Mouse (Mus musculus) myocyte (in vitro differentiated cells): Measurements from ENCODE around the gene Gnaq. TPM values are rescaled to one million over a fixed set of nuclear protein-coding genes. Genes with fewer than 3 reads are reported as not detected.
A peak's percentile ranks its signal among the peaks of the same experiment; 100 is the strongest.

Source experiments
- H3K27me3 ChIP-seq: one replicate; pipeline ENCODE4 v1.6.1; 2011; ENCODE audit not compliant: control insufficient read depth, insufficient read depth, insufficient read length
- H3K36me3 ChIP-seq: one replicate; pipeline ENCODE4 v1.6.1; 2011; ENCODE audit not compliant: control insufficient read depth, insufficient read depth
- H3K4me2 ChIP-seq: one replicate; pipeline ENCODE4 v1.6.1; 2011; ENCODE audit warnings: low read depth, control low read depth
- H3K4me3 ChIP-seq: one replicate; pipeline ENCODE4 v1.5.1; 2011; ENCODE audit warnings: mild to moderate bottlenecking, control low read depth, moderate library complexity
- H3K79me2 ChIP-seq: one replicate; pipeline ENCODE4 v1.6.1; 2011; ENCODE audit not compliant: control insufficient read depth, insufficient read depth
- H3ac ChIP-seq: one replicate; pipeline ENCODE4 v1.6.1; 2011; ENCODE audit not compliant: control insufficient read depth, insufficient read length
- CEBPB ChIP-seq: IDR thresholded peaks from 2 replicates; pipeline ENCODE4 v1.6.1; 2011; ENCODE audit warnings: mild to moderate bottlenecking, moderate library complexity; ENCODE audit not compliant: poor library complexity, insufficient read depth, severe bottlenecking
- E2F4 ChIP-seq: IDR thresholded peaks from one replicate; pipeline ENCODE4 v1.6.1; 2011; ENCODE audit warnings: mild to moderate bottlenecking, control low read depth, moderate library complexity; ENCODE audit not compliant: insufficient read depth
- MAX ChIP-seq: IDR thresholded peaks from one replicate; pipeline ENCODE4 v1.6.1; 2011; ENCODE audit warnings: low read depth, mild to moderate bottlenecking, control low read depth
- MYOD1 ChIP-seq, 3 experiments: IDR thresholded peaks; one replicate each; pipeline ENCODE4 v1.6.1; 2011; ENCODE audit warnings: control low read depth in 2 of 3, low read depth in 2 of 3, mild to moderate bottlenecking in 2 of 3, moderate library complexity in 1 of 3; ENCODE audit not compliant: insufficient read length in 2 of 3, control insufficient read depth in 1 of 3
- MYOG ChIP-seq, 3 experiments: IDR thresholded peaks; one replicate each; pipeline ENCODE4 v1.6.1; 2011; ENCODE audit warnings: control low read depth in 2 of 3, low read depth in 2 of 3, mild to moderate bottlenecking in 2 of 3; ENCODE audit not compliant: insufficient read length in 2 of 3, control insufficient read depth in 1 of 3, insufficient read depth in 1 of 3
- POLR2A ChIP-seq: IDR thresholded peaks from one replicate; pipeline ENCODE4 v1.6.1; 2011; ENCODE audit warnings: low read depth, mild to moderate bottlenecking, control low read depth, moderate library complexity; ENCODE audit not compliant: insufficient read length
- POLR2AphosphoS2 ChIP-seq: IDR thresholded peaks from one replicate; pipeline ENCODE4 v1.6.1; 2011; ENCODE audit warnings: low read depth, control low read depth; ENCODE audit not compliant: insufficient read length
- REST ChIP-seq: IDR thresholded peaks from one replicate; pipeline ENCODE4 v1.6.1; 2011; ENCODE audit warnings: mild to moderate bottlenecking, control low read depth, moderate library complexity; ENCODE audit not compliant: insufficient read depth, insufficient read length
- SRF ChIP-seq: IDR thresholded peaks from one replicate; pipeline ENCODE4 v1.6.1; 2011; ENCODE audit warnings: low read depth; ENCODE audit not compliant: control insufficient read depth, insufficient read length
- TCF12 ChIP-seq: IDR thresholded peaks from one replicate; pipeline ENCODE4 v1.6.1; 2011; ENCODE audit warnings: mild to moderate bottlenecking, control low read depth; ENCODE audit not compliant: poor library complexity, insufficient read depth, severe bottlenecking
- TCF3 ChIP-seq: IDR thresholded peaks from one replicate; pipeline ENCODE4 v1.6.1; 2011; ENCODE audit warnings: low read depth, control low read depth; ENCODE audit not compliant: insufficient read length
- USF1 ChIP-seq: IDR thresholded peaks from one replicate; pipeline ENCODE4 v1.6.1; 2011; ENCODE audit warnings: low read depth, mild to moderate bottlenecking, control low read depth, moderate library complexity
- polyA plus RNA-seq: library from polyadenylated mRNA; unstranded; fragments of >200 nt; fragmentation: generic; extraction: Trizol; gene quantifications from one replicate; pipeline ENCODE4 v1.2.1, GENCODE M21; 2012; ENCODE audit warnings: missing spikeins

Gene Gnaq
- polyA plus RNA-seq, 1 experiment: 8.3 TPM

- Histone ChIP-seq H3K27me3 (no peaks in the 10 kb centered on the region), H3K79me2 (peaks cover 39% of the 10 kb centered on the region), H3K4me2 (peak overlapping the region; percentile 7), H3ac (no peak overlapping the region), H3K4me3 (no peak overlapping the region), H3K36me3 (no peaks in the 10 kb centered on the region)
- TF ChIP-seq CEBPB (no peak), MYOG (IDR thresholded peaks at IDR 0.05; ENCODE audit: control insufficient read depth in 1 of 3, insufficient read depth in 1 of 3, insufficient read length in 2 of 3, low read depth in 2 of 3) (peak in 1 of 3 experiments; percentile 5), MYOD1 (IDR thresholded peaks at IDR 0.05; ENCODE audit: control insufficient read depth in 1 of 3, insufficient read length in 2 of 3, low read depth in 2 of 3) (peak in 2 of 3 experiments; percentile 69 to 70), TCF12 (peak; percentile 33)
Measured at GRCm38 (mm10) chr19:16186984-16187383, 54.4 kb downstream of the Gnaq start.

DNA sequence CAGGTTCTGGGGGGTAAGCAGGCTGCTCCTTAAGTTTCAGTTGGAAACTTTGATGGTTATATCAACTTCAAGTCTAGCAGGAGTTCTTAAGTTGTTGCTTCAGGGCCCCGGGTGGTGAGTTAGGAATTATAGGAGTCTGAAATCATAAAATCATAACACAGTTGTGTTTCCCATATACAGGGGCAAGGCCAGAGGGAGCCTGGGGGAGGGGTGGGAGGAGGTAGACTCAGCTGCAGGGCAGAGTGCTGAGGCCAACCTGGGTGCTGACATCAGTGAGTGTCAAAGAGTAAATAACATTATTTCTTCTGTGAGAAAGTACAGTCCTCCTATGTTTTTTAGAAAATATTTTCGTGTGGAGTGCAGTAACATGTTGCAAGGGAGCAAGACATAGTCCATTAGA lies 55.3 kb downstream of the Gnaq start:
- Histone ChIP-seq H3K27me3 (no peaks in the 10 kb centered on the region), H3K79me2 (peaks cover 47% of the 10 kb centered on the region)
- TF ChIP-seq TCF12 (no peak), MYOD1 (IDR thresholded peaks at IDR 0.05; ENCODE audit: control insufficient read depth in 1 of 3, insufficient read length in 2 of 3, low read depth in 2 of 3) (no peak), MAX (no peak), USF1 (no peak), TCF3 (no peak), POLR2A (no peak), POLR2AphosphoS2 (no peak), SRF (no peak), E2F4 (no peak), REST (no peak)

GRCm38 (mm10) chr19:16189066-16189765 lies 56.6 kb downstream of the Gnaq start:
- no peak overlapping the region for H3K4me2 ChIP-seq
- H3K36me3 ChIP-seq: no peaks in the 10 kb centered on the region
- no peak overlapping the region for H3ac ChIP-seq
- peaks cover 47% of the 10 kb centered on the region for H3K79me2 ChIP-seq
- TF ChIP-seq SRF (no peak), MYOG (IDR thresholded peaks at IDR 0.05; ENCODE audit: control insufficient read depth in 1 of 3, insufficient read depth in 1 of 3, insufficient read length in 2 of 3, low read depth in 2 of 3) (no peak), MAX (no peak), POLR2AphosphoS2 (no peak)
- H3K27me3 ChIP-seq: no peaks in the 10 kb centered on the region
- no peak overlapping the region for H3K4me3 ChIP-seq

More for the DNA sequence above, 55.3 kb downstream of the Gnaq start:
- Histone ChIP-seq H3ac (no peak overlapping the region), H3K36me3 (no peaks in the 10 kb centered on the region), H3K4me3 (no peak overlapping the region), H3K4me2 (peak overlapping the region; percentile 7)

DNA sequence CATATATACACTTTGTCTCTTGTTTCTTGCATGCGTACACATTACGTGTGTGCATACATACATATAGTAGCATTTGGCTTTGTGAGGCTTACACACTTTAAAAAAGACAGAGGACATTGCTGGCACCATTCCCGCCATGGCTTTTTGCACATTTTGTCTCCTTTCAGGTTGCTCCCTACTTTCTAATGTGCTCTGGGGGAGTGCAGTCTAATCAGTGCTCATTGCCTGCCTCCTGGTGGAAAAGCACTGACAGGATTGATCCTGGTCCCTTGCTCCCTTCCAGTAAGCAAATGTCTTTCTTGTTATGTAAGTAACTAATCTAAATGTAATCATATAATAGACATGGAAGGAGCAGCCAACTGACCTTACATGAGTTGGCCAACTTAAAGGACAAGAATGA lies 65.5 kb downstream of the Gnaq start:
- no peak for TF ChIP-seq REST
- TF ChIP-seq TCF12: no peak
- no peak for TF ChIP-seq POLR2AphosphoS2
- TF ChIP-seq MYOD1 (IDR thresholded peaks at IDR 0.05; ENCODE audit: control insufficient read depth in 1 of 3, insufficient read length in 2 of 3, low read depth in 2 of 3): no peak
- TF ChIP-seq CEBPB: no peak
- no peak for TF ChIP-seq TCF3
- no peak for TF ChIP-seq SRF
- TF ChIP-seq POLR2A: no peak
- TF ChIP-seq MAX: no peak
- TF ChIP-seq USF1: no peak
- TF ChIP-seq E2F4: no peak
- no peak for TF ChIP-seq MYOG (IDR thresholded peaks at IDR 0.05; ENCODE audit: control insufficient read depth in 1 of 3, insufficient read depth in 1 of 3, insufficient read length in 2 of 3, low read depth in 2 of 3)
- Histone ChIP-seq H3K27me3 (no peaks in the 10 kb centered on the region), H3K79me2 (peaks cover 5% of the 10 kb centered on the region), H3K36me3 (no peaks in the 10 kb centered on the region), H3K4me3 (no peak overlapping the region), H3ac (no peak overlapping the region), H3K4me2 (no peak overlapping the region)

DNA sequence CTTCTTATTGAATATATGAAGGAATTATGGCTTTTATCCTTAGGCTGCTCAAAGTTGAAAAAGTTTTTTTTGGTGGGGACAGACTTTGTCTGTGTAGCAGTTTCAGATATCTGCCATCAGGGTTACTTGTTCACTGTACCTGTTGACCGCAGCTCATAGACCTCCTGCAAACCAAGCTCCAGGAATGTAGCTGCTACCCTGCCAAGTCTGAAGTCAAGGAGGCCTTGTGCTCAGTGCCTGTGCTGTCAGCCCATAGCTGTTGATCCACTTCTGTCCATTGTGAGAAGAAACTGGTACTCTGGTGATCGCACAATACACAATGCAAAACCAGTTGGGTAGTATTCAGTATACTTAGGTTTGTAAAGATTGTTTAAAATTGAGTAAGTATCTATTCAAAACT lies 68.7 kb downstream of the Gnaq start:
- TF ChIP-seq MAX: no peak
- TF ChIP-seq SRF: no peak
- TF ChIP-seq POLR2A: no peak
- no peak for TF ChIP-seq POLR2AphosphoS2
- TF ChIP-seq MYOG (IDR thresholded peaks at IDR 0.05; ENCODE audit: control insufficient read depth in 1 of 3, insufficient read depth in 1 of 3, insufficient read length in 2 of 3, low read depth in 2 of 3): no peak
- no peak for TF ChIP-seq CEBPB
- TF ChIP-seq E2F4: no peak
- no peak for TF ChIP-seq MYOD1 (IDR thresholded peaks at IDR 0.05; ENCODE audit: control insufficient read depth in 1 of 3, insufficient read length in 2 of 3, low read depth in 2 of 3)
- Histone ChIP-seq H3ac (no peak overlapping the region), H3K4me2 (no peak overlapping the region), H3K36me3 (no peaks in the 10 kb centered on the region), H3K27me3 (no peaks in the 10 kb centered on the region), H3K79me2 (peaks cover 15% of the 10 kb centered on the region), H3K4me3 (no peak overlapping the region)
